Mouse (Mus musculus): Measurements from ENCODE around the gene Cyp2w1. TPM values are rescaled to one million over a fixed set of nuclear protein-coding genes. Genes with fewer than 3 reads are reported as not detected.

Gene Cyp2w1
- total and polyA plus RNA-seq, 3 experiments = not detected

- Histone ChIP-seq H3K27ac (no peak overlapping the region), H3K4me3 (no peak overlapping the region), H3K4me1 (ENCODE audit: control insufficient read depth, insufficient read depth, low read length) (no peaks in the 10 kb centered on the region), H3K9ac (ENCODE audit: low read depth, low read length) (no peak overlapping the region), H3K36me3 (ENCODE audit: control insufficient read depth, insufficient read depth, low read length) (no peaks in the 10 kb centered on the region), H3K27me3 (ENCODE audit: control insufficient read depth, insufficient read depth, low read length) (no peaks in the 10 kb centered on the region), H3K79me2 (replicated peaks; ENCODE audit: control insufficient read depth, insufficient read depth, low read length) (no peaks in the 10 kb centered on the region)
- 51% methylated on average over 8 of the region's 8 CpGs for WGBS
- intact Hi-C loops (cut with DNase I) = no loop called here
- TF ChIP-seq EP300 (IDR thresholded peaks at IDR 0.05; ENCODE audit: insufficient read depth, low read depth, low read length) (no peak), CTCF (IDR thresholded peaks at IDR 0.05) (no peak), POLR2A (IDR thresholded peaks at IDR 0.05; ENCODE audit: insufficient read depth, low read depth, low read length) (no peak)
- DNase-seq = no peak
Observed at GRCm38 (mm10) chr5:139351628-139352027, 789 bp upstream of the Cyp2w1 start.

GRCm38 (mm10) chr5:139353496-139353895 lies 1.1 kb downstream of the Cyp2w1 start:
- 61% methylated on average over 10 of the region's 10 CpGs for WGBS
- Histone ChIP-seq H3K4me1 (ENCODE audit: control insufficient read depth, insufficient read depth, low read length) (no peaks in the 10 kb centered on the region), H3K27ac (no peak overlapping the region), H3K79me2 (replicated peaks; ENCODE audit: control insufficient read depth, insufficient read depth, low read length) (no peaks in the 10 kb centered on the region), H3K36me3 (ENCODE audit: control insufficient read depth, insufficient read depth, low read length) (no peaks in the 10 kb centered on the region), H3K27me3 (ENCODE audit: control insufficient read depth, insufficient read depth, low read length) (no peaks in the 10 kb centered on the region), H3K9ac (ENCODE audit: low read depth, low read length) (no peak overlapping the region), H3K4me3 (no peak overlapping the region)
- intact Hi-C loops (cut with DNase I) = no loop called here
- peak; percentile 51 for TF ChIP-seq CTCF (IDR thresholded peaks at IDR 0.05)
- no peak for TF ChIP-seq EP300 (IDR thresholded peaks at IDR 0.05; ENCODE audit: insufficient read depth, low read depth, low read length)
- TF ChIP-seq POLR2A (IDR thresholded peaks at IDR 0.05; ENCODE audit: insufficient read depth, low read depth, low read length) = no peak
- no peak for DNase-seq

- 85% methylated on average over 11 of the region's 11 CpGs for WGBS
Observed at GRCm38 (mm10) chr5:139353946-139354345, 1.5 kb downstream of the Cyp2w1 start.

GRCm38 (mm10) chr5:139355235-139355772 lies 2.9 kb downstream of the Cyp2w1 start:
- intact Hi-C loops (cut with DNase I) = loop anchor here (2.0 kb wide), 2 partner anchors 19 to 73 kb away; no protein-coding TSS in a partner anchor
- H3K9ac ChIP-seq (ENCODE audit: low read depth, low read length) = no peak overlapping the region
- no peak overlapping the region for H3K4me3 ChIP-seq
- no peaks in the 10 kb centered on the region for H3K79me2 ChIP-seq (replicated peaks; ENCODE audit: control insufficient read depth, insufficient read depth, low read length)
- peak; percentile 77 to 85 for DNase-seq
- no peaks in the 10 kb centered on the region for H3K36me3 ChIP-seq (ENCODE audit: control insufficient read depth, insufficient read depth, low read length)
- no peaks in the 10 kb centered on the region for H3K27me3 ChIP-seq (ENCODE audit: control insufficient read depth, insufficient read depth, low read length)
- H3K4me1 ChIP-seq (ENCODE audit: control insufficient read depth, insufficient read depth, low read length) = no peaks in the 10 kb centered on the region
- 35% methylated on average over 19 of the region's 19 CpGs for WGBS
- peak; percentile 60; the same call in 1 of the 2 replicates for TF ChIP-seq EP300 (IDR thresholded peaks at IDR 0.05; ENCODE audit: insufficient read depth, low read depth, low read length)
- no peak for TF ChIP-seq POLR2A (IDR thresholded peaks at IDR 0.05; ENCODE audit: insufficient read depth, low read depth, low read length)
- TF ChIP-seq CTCF (IDR thresholded peaks at IDR 0.05) = peak; percentile 96
- H3K27ac ChIP-seq = no peak overlapping the region

More at GRCm38 (mm10) chr5:139353946-139354345, 1.5 kb downstream of the Cyp2w1 start:
- Histone ChIP-seq H3K4me1 (ENCODE audit: control insufficient read depth, insufficient read depth, low read length) (no peaks in the 10 kb centered on the region), H3K27ac (no peak overlapping the region), H3K9ac (ENCODE audit: low read depth, low read length) (no peak overlapping the region), H3K4me3 (no peak overlapping the region), H3K79me2 (replicated peaks; ENCODE audit: control insufficient read depth, insufficient read depth, low read length) (no peaks in the 10 kb centered on the region), H3K36me3 (ENCODE audit: control insufficient read depth, insufficient read depth, low read length) (no peaks in the 10 kb centered on the region), H3K27me3 (ENCODE audit: control insufficient read depth, insufficient read depth, low read length) (no peaks in the 10 kb centered on the region)
- intact Hi-C loops (cut with DNase I) = loop anchor here (2.0 kb wide), 2 partner anchors 17 to 71 kb away; no protein-coding TSS in a partner anchor
- TF ChIP-seq EP300 (IDR thresholded peaks at IDR 0.05; ENCODE audit: insufficient read depth, low read depth, low read length) = no peak
- no peak for TF ChIP-seq POLR2A (IDR thresholded peaks at IDR 0.05; ENCODE audit: insufficient read depth, low read depth, low read length)
- TF ChIP-seq CTCF (IDR thresholded peaks at IDR 0.05) = no peak
- no peak for DNase-seq

DNA sequence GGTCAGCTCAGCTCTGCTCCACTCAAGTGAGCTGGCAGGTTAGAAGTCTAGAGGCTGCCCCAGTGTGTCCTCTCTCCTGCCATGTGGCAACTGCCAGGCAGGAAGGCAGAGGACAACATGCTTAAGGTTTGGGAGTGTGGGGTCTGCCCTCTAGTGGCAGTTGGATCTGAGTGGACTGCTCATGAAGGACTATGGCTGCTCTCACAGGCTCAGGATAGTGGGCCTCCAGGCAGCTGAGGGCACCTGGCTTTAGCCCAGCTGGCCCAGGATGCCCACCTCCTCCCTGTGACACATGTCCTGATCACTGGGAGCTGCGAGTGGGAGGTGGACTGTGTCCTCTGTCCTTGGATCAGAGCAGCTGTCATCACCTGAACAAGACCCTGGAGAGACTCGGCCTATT lies 6.2 kb downstream of the Cyp2w1 start:
- H3K4me3 ChIP-seq = no peak overlapping the region
- no peaks in the 10 kb centered on the region for H3K27me3 ChIP-seq (ENCODE audit: control insufficient read depth, insufficient read depth, low read length)
- H3K27ac ChIP-seq = no peak overlapping the region
- H3K4me1 ChIP-seq (ENCODE audit: control insufficient read depth, insufficient read depth, low read length) = peaks cover under 1% of the 10 kb centered on the region
- no peaks in the 10 kb centered on the region for H3K36me3 ChIP-seq (ENCODE audit: control insufficient read depth, insufficient read depth, low read length)
- no peak overlapping the region for H3K9ac ChIP-seq (ENCODE audit: low read depth, low read length)
- no peak for DNase-seq
- intact Hi-C loops (cut with DNase I) = no loop called here
- no peak for TF ChIP-seq POLR2A (IDR thresholded peaks at IDR 0.05; ENCODE audit: insufficient read depth, low read depth, low read length)
- no peak for TF ChIP-seq EP300 (IDR thresholded peaks at IDR 0.05; ENCODE audit: insufficient read depth, low read depth, low read length)
- TF ChIP-seq CTCF (IDR thresholded peaks at IDR 0.05) = peak; percentile 74
- H3K79me2 ChIP-seq (replicated peaks; ENCODE audit: control insufficient read depth, insufficient read depth, low read length) = no peaks in the 10 kb centered on the region
- 46% methylated on average over 2 of the region's 2 CpGs for WGBS

DNA sequence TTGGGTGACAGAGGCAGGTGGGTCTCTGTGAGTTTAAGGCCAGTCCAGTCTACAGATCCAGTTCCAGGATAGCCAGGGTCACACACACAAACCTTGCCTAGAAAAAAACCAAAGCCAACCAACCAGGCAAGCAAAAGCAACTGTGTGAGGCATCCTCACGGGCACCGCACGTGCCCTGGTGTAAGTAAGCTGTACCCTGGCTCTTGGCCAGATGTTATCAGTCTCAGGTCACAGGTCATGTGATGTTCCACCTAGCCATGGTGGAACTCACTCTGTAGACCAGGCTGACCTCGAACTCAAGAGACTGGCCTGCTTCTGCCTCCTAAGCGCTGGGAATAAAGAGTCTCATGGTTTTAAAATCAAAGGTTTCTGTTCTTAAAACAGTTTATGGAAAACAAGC lies 6.8 kb downstream of the Cyp2w1 start:
- no peaks in the 10 kb centered on the region for H3K79me2 ChIP-seq (replicated peaks; ENCODE audit: control insufficient read depth, insufficient read depth, low read length)
- no peak for DNase-seq
- peaks cover 4% of the 10 kb centered on the region for H3K4me1 ChIP-seq (ENCODE audit: control insufficient read depth, insufficient read depth, low read length)
- H3K4me3 ChIP-seq = no peak overlapping the region
- H3K27ac ChIP-seq = no peak overlapping the region
- no peaks in the 10 kb centered on the region for H3K36me3 ChIP-seq (ENCODE audit: control insufficient read depth, insufficient read depth, low read length)
- H3K9ac ChIP-seq (ENCODE audit: low read depth, low read length) = no peak overlapping the region
- H3K27me3 ChIP-seq (ENCODE audit: control insufficient read depth, insufficient read depth, low read length) = no peaks in the 10 kb centered on the region
- intact Hi-C loops (cut with DNase I) = no loop called here
- WGBS = 75% methylated on average over 5 of the region's 5 CpGs
- TF ChIP-seq EP300 (IDR thresholded peaks at IDR 0.05; ENCODE audit: insufficient read depth, low read depth, low read length) (no peak), CTCF (IDR thresholded peaks at IDR 0.05) (no peak), POLR2A (IDR thresholded peaks at IDR 0.05; ENCODE audit: insufficient read depth, low read depth, low read length) (no peak)

Data from heart, adult 2 months (tissue).